Mouse (Mus musculus): ENCODE measurements at regions not wholly inside any gene's neighbourhood (a gene's known extent, or its start where the extent isn't known, plus 50 kb on each side); places are given as distances from the start of the nearest gene placed in this dataset.

DNA sequence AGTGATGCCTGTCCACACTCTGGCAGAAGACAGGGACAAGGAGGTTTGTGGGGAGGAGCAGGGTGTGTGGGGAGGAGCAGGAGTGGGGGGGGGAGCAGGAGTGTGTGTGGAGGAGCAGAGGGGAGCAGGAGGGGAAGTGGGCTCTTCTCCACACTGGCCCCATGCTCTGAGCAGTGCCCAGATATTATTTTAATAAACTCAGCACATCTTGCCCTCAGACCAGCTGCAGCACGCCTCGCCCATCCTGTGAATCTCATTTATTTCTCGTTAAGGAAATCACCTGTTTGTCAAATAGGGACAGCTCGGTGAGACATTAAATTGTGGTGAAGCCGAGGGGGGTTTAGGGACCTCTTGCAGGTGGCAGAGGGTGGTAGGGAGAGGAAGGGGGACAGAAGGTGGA, 77.8 kb upstream of the Lhx5 start:
- no peak for DNase-seq (ENCODE audit: low spot score)
- peaks cover 29% of the 10 kb centered on the region; the same call in 1 of the 2 replicates for H3K27me3 ChIP-seq (ENCODE audit: control insufficient read depth, insufficient read depth, low read length)
- WGBS: 57% methylated on average over 5 of the region's 5 CpGs
- no peak for TF ChIP-seq CTCF (IDR thresholded peaks at IDR 0.05; ENCODE audit: low read depth)
- TF ChIP-seq EP300 (IDR thresholded peaks at IDR 0.05; ENCODE audit: low read depth): no peak
- no peaks in the 10 kb centered on the region for H3K36me3 ChIP-seq (replicated peaks; ENCODE audit: control insufficient read depth, insufficient read depth, low read length)
- H3K4me2 ChIP-seq (ENCODE audit: low read depth, low read length): no peak overlapping the region
- no peak overlapping the region for H3K4me3 ChIP-seq (ENCODE audit: low read depth, low read length)
- ATAC-seq (ENCODE audit: insufficient read depth, low read depth): no peak
- no peaks in the 10 kb centered on the region for H3K4me1 ChIP-seq (ENCODE audit: control insufficient read depth, insufficient read depth)
- H3K27ac ChIP-seq (ENCODE audit: low read depth): no peak overlapping the region
- no peak overlapping the region for H3K9ac ChIP-seq (replicated peaks; ENCODE audit: low read depth, low read length)
- no peaks in the 10 kb centered on the region for H3K9me3 ChIP-seq (replicated peaks; ENCODE audit: control insufficient read depth, low read length)

DNA sequence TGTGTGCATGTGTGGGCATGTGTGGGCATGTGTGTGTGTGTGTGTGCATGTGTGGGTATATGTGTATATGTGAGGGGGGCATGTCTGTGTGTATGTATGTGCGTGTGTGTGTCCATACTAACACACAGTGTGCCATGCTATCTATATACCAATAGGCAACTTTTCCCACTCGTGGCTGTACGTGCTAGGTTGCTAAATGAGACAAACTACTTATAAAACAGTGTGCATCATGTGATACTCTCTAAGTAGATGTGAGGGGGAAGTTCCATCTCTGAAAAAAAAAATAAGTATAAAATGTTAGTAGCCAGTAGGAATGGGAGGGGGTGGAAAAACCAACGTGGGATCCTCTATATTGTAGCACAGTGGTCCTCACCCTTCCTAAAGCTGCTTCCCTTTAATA, 74.5 kb upstream of the Lhx5 start:
- Histone ChIP-seq H3K4me3 (ENCODE audit: low read depth, low read length) (no peak overlapping the region), H3K27ac (ENCODE audit: low read depth) (no peak overlapping the region), H3K4me1 (ENCODE audit: control insufficient read depth, insufficient read depth) (no peaks in the 10 kb centered on the region), H3K4me2 (ENCODE audit: low read depth, low read length) (no peak overlapping the region), H3K27me3 (ENCODE audit: control insufficient read depth, insufficient read depth, low read length) (peaks cover 38% of the 10 kb centered on the region), H3K36me3 (replicated peaks; ENCODE audit: control insufficient read depth, insufficient read depth, low read length) (no peaks in the 10 kb centered on the region), H3K9me3 (replicated peaks; ENCODE audit: control insufficient read depth, low read length) (no peaks in the 10 kb centered on the region), H3K9ac (replicated peaks; ENCODE audit: low read depth, low read length) (no peak overlapping the region)
- DNase-seq (ENCODE audit: low spot score): no peak
- WGBS: 78% methylated on average over 4 of the region's 4 CpGs
- no peak for ATAC-seq (ENCODE audit: insufficient read depth, low read depth)
- TF ChIP-seq EP300 (IDR thresholded peaks at IDR 0.05; ENCODE audit: low read depth) (no peak), CTCF (IDR thresholded peaks at IDR 0.05; ENCODE audit: low read depth) (no peak)

DNA sequence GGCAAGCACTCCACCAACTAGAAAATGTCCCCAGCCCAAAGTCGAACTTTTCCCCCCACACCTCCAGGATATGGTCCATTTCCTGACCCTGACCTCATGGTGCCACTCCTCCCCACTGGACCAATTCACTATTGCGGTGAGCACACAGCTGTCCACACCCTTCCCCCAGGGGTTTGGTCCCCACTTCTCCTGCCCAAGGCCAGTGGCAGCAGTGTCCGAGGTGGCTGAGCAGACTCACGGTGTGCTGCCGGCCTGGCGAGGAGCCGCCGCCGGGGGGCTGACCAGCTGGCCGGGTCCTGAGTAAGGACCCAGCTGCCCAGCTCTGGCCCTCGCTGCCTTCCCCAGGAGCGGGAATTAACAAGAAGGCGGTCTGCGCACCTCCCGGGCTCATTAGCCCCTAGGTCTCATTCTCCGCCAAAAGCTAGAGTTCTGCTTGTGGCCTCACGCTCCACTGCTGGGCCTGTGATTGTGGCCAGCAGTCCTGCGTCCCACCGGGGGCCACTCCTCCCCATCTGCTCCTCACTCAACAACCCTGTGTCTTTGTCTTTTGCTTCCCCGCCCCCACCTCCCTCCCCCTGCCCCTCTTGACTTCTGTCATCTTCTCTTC, 73.3 kb upstream of the Lhx5 start:
- TF ChIP-seq EP300 (IDR thresholded peaks at IDR 0.05; ENCODE audit: low read depth) (no peak), CTCF (IDR thresholded peaks at IDR 0.05; ENCODE audit: low read depth) (no peak)
- WGBS: 7% methylated on average over 20 of the region's 20 CpGs
- Histone ChIP-seq H3K4me3 (ENCODE audit: low read depth, low read length) (no peak overlapping the region), H3K9me3 (replicated peaks; ENCODE audit: control insufficient read depth, low read length) (no peaks in the 10 kb centered on the region), H3K4me1 (ENCODE audit: control insufficient read depth, insufficient read depth) (no peaks in the 10 kb centered on the region), H3K9ac (replicated peaks; ENCODE audit: low read depth, low read length) (no peak overlapping the region), H3K36me3 (replicated peaks; ENCODE audit: control insufficient read depth, insufficient read depth, low read length) (no peaks in the 10 kb centered on the region), H3K4me2 (ENCODE audit: low read depth, low read length) (no peak overlapping the region), H3K27me3 (ENCODE audit: control insufficient read depth, insufficient read depth, low read length) (peaks cover 32% of the 10 kb centered on the region), H3K27ac (ENCODE audit: low read depth) (no peak overlapping the region)
- DNase-seq (ENCODE audit: low spot score): no peak
- ATAC-seq (ENCODE audit: insufficient read depth, low read depth): no peak

DNA sequence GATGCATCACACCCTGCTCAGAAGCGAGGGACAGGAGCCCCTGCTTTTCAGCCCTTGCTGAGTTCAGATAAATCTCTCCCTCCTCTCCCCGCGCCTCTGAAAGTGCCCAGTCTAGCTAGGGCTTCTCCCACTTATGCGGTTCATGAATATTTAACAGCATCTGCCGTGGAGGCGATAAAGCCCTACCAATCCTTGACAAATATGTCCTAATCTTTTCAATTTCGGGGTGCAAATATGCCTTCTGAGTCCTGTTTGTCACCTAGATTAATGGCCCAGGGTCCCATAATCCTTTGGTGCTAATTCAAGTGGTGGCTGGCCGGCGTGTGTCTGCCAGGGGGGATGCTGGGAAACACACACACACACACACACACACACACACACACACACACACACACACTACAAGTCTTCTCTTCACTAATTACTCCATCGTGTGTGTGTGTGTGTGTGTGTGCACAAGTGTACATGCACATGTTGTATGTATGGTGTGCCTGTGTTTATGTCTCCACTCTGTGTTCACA, 65.5 kb upstream of the Lhx5 start:
- WGBS: 32% methylated on average over 10 of the region's 10 CpGs
- ATAC-seq (ENCODE audit: insufficient read depth, low read depth) (no peak), DNase-seq (ENCODE audit: low spot score) (no peak)
- TF ChIP-seq EP300 (IDR thresholded peaks at IDR 0.05; ENCODE audit: low read depth) (no peak), CTCF (IDR thresholded peaks at IDR 0.05; ENCODE audit: low read depth) (no peak)
- Histone ChIP-seq H3K36me3 (replicated peaks; ENCODE audit: control insufficient read depth, insufficient read depth, low read length) (no peaks in the 10 kb centered on the region), H3K27me3 (ENCODE audit: control insufficient read depth, insufficient read depth, low read length) (0 out of 2 replicates have a peak, but pooled peaks cover 5% of the 10 kb centered on the region), H3K4me3 (ENCODE audit: low read depth, low read length) (no peak overlapping the region), H3K27ac (ENCODE audit: low read depth) (no peak overlapping the region), H3K4me2 (ENCODE audit: low read depth, low read length) (no peak overlapping the region), H3K9me3 (replicated peaks; ENCODE audit: control insufficient read depth, low read length) (no peaks in the 10 kb centered on the region), H3K9ac (replicated peaks; ENCODE audit: low read depth, low read length) (no peak overlapping the region), H3K4me1 (ENCODE audit: control insufficient read depth, insufficient read depth) (no peaks in the 10 kb centered on the region)

DNA sequence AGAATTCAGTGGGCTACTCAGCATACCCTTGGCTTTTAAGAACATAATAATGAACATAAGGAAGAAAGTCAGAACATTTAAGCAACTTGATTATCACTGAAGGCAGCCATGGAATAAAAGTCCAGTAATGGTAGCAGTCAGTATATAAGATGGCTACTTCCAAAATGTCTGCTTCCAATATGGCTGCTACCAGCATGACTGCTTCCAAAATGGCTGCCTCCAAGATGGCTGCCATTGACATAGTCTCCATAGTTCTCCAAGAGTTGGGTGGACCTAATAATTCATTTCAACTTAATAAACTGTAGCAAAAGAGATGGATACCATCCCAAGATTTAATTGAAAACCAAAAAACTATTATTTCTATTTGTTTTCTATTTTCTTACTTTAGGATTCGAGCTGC, 62.7 kb upstream of the Lhx5 start:
- Histone ChIP-seq H3K4me1 (ENCODE audit: control insufficient read depth, insufficient read depth) (no peaks in the 10 kb centered on the region), H3K36me3 (replicated peaks; ENCODE audit: control insufficient read depth, insufficient read depth, low read length) (no peaks in the 10 kb centered on the region), H3K4me3 (ENCODE audit: low read depth, low read length) (no peak overlapping the region), H3K9ac (replicated peaks; ENCODE audit: low read depth, low read length) (no peak overlapping the region), H3K27me3 (ENCODE audit: control insufficient read depth, insufficient read depth, low read length) (peaks cover 5% of the 10 kb centered on the region; the same call in 1 of the 2 replicates), H3K4me2 (ENCODE audit: low read depth, low read length) (no peak overlapping the region), H3K27ac (ENCODE audit: low read depth) (no peak overlapping the region), H3K9me3 (replicated peaks; ENCODE audit: control insufficient read depth, low read length) (no peaks in the 10 kb centered on the region)
- DNase-seq (ENCODE audit: low spot score) (no peak), ATAC-seq (ENCODE audit: insufficient read depth, low read depth) (no peak)
- TF ChIP-seq CTCF (IDR thresholded peaks at IDR 0.05; ENCODE audit: low read depth) (no peak), EP300 (IDR thresholded peaks at IDR 0.05; ENCODE audit: low read depth) (no peak)
- 75% methylated on average over 1 of the region's 1 CpGs for WGBS
